Mouse (Mus musculus) midbrain, embryonic 16.5 days (tissue): Measurements from ENCODE around the gene Rassf8. TPM values are rescaled to one million over a fixed set of nuclear protein-coding genes. Genes with fewer than 3 reads are reported as not detected.

Experiments
- ATAC-seq: fragments of 200-750 bp; cut with Nextera tagmentation; 2 replicates; pipeline ENCODE4 v1.8.0; 2017; ENCODE audit warnings: moderate TSS enrichment
- H3K27ac ChIP-seq: fragments of 300-500 bp; sonication (generic); 2 replicates; pipeline ENCODE4 v1.5.1; 2014; ENCODE audit warnings: mild to moderate bottlenecking, low read length, mixed read lengths
- H3K27me3 ChIP-seq: fragments of 300-500 bp; sonication (generic); 2 replicates; pipeline ENCODE4 v1.6.1; 2014; ENCODE audit warnings: low read depth, low read length, mixed read lengths; ENCODE audit not compliant: control insufficient read depth, insufficient read depth
- H3K36me3 ChIP-seq: fragments of 300-500 bp; sonication (generic); 2 replicates; pipeline ENCODE4 v1.6.1; 2014; ENCODE audit warnings: mild to moderate bottlenecking, low read length, moderate library complexity, mixed read lengths; ENCODE audit not compliant: control insufficient read depth, insufficient read depth
- H3K4me1 ChIP-seq: fragments of 300-500 bp; sonication (generic); 2 replicates; pipeline ENCODE4 v1.6.1; 2014; ENCODE audit warnings: mild to moderate bottlenecking, low read length, mixed read lengths; ENCODE audit not compliant: control insufficient read depth, insufficient read depth
- H3K4me2 ChIP-seq: fragments of 300-500 bp; sonication (generic); 2 replicates; pipeline ENCODE4 v1.6.1; 2014; ENCODE audit warnings: mild to moderate bottlenecking, low read length, mixed read lengths
- H3K4me3 ChIP-seq: fragments of 300-500 bp; sonication (generic); 2 replicates; pipeline ENCODE4 v1.5.1; 2014; ENCODE audit warnings: low read depth, mild to moderate bottlenecking, low read length, moderate library complexity, mixed read lengths
- H3K9ac ChIP-seq: fragments of 300-500 bp; sonication (generic); 2 replicates; pipeline ENCODE4 v1.6.1; 2014; ENCODE audit warnings: low read depth, low read length, mixed read lengths
- H3K9me3 ChIP-seq: fragments of 300-500 bp; sonication (generic); replicated peaks from 2 replicates; pipeline ENCODE4 v1.6.1; 2014; ENCODE audit warnings: mild to moderate bottlenecking, low read length, mixed read lengths; ENCODE audit not compliant: control insufficient read depth, poor library complexity, severe bottlenecking
- WGBS: fragments of 180-500 bp; shearing (Covaris S2); extraction: QIAGEN DNeasy Blood & Tissue Kit; methylation state at CpG from one replicate; pipeline ENCODE4 v1.1.7; 2014; 5-methylcytosine and 5-hydroxymethylcytosine counted together
- polyA plus RNA-seq: library from polyadenylated mRNA; unstranded; fragments of >200 nt; fragmentation: Nextera tagmentation; extraction: Ambion mirVana; gene quantifications from 2 replicates; pipeline ENCODE4 v1.2.1, GENCODE M21; 2015

Gene Rassf8
- polyA plus RNA-seq, 1 experiment from 2014 or later: 6.0 TPM

DNA sequence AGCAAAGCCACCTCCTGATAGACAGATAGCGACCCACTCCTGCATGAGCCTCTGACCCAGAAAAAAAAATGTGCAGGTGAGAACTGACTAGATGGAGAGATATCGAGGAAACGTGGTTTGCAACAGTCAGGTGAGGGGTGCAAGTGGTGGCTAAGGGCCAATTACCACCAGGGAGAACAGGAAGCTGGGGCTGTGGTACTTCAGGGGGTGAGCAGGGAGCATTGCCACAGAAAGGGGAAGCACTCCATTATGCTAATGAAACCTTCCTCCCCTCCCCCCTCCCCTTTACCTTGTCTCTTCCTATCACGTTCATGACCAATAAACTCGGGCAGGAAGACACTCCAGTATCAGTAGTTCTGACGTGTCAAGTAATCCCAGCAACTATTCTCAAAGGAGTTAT is 88.8 kb downstream of the Rassf8 start:
- no peaks in the 10 kb centered on the region for H3K27me3 ChIP-seq
- H3K4me2 ChIP-seq: no peak overlapping the region
- no peak overlapping the region for H3K27ac ChIP-seq
- no peak overlapping the region for H3K4me3 ChIP-seq
- no peak for ATAC-seq
- WGBS: 48% methylated on average over 6 of the region's 6 CpGs
- H3K4me1 ChIP-seq: no peaks in the 10 kb centered on the region
- H3K9ac ChIP-seq: no peak overlapping the region
- no peaks in the 10 kb centered on the region for H3K9me3 ChIP-seq
- no peaks in the 10 kb centered on the region for H3K36me3 ChIP-seq

GRCm38 (mm10) chr6:145845611-145846010 is 99.1 kb downstream of the Rassf8 start:
- Histone ChIP-seq H3K27me3 (no peaks in the 10 kb centered on the region), H3K36me3 (no peaks in the 10 kb centered on the region), H3K9ac (no peak overlapping the region), H3K9me3 (no peaks in the 10 kb centered on the region), H3K27ac (no peak overlapping the region), H3K4me1 (no peaks in the 10 kb centered on the region), H3K4me2 (no peak overlapping the region), H3K4me3 (no peak overlapping the region)
- WGBS: 71% methylated on average over 5 of the region's 5 CpGs
- no peak for ATAC-seq

- Histone ChIP-seq H3K4me3 (no peak overlapping the region), H3K4me2 (no peak overlapping the region), H3K4me1 (no peaks in the 10 kb centered on the region), H3K9me3 (no peaks in the 10 kb centered on the region), H3K27me3 (no peaks in the 10 kb centered on the region), H3K36me3 (no peaks in the 10 kb centered on the region), H3K27ac (no peak overlapping the region), H3K9ac (no peak overlapping the region)
- no peak for ATAC-seq
- 90% methylated on average over 1 of the region's 1 CpGs for WGBS
Measured at GRCm38 (mm10) chr6:145846076-145846475, 99.5 kb downstream of the Rassf8 start.

DNA sequence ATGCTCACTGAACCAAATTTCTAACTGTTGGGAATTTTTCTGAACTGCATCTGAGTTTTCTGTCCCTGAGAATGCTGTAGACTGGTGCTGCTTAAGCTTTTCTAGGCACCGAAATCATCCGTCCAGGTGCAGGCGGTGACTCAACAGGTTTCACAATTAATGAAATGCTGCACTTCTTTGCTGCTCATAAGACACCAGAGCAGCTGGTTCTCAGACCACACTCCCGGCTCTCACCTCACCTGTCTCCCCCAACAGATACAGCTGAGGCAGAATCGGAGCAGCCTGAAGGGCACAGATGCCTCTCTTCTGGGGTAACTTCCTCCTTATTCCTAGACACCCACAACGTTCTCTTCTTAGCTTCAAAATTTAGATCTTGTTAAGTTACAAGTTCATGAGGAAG is 100.4 kb downstream of the Rassf8 start:
- no peak overlapping the region for H3K27ac ChIP-seq
- H3K4me2 ChIP-seq: no peak overlapping the region
- no peaks in the 10 kb centered on the region for H3K36me3 ChIP-seq
- no peak overlapping the region for H3K9ac ChIP-seq
- H3K4me1 ChIP-seq: no peaks in the 10 kb centered on the region
- ATAC-seq: no peak
- 91% methylated on average over 6 of the region's 6 CpGs for WGBS
- no peak overlapping the region for H3K4me3 ChIP-seq
- H3K27me3 ChIP-seq: no peaks in the 10 kb centered on the region
- H3K9me3 ChIP-seq: no peaks in the 10 kb centered on the region

GRCm38 (mm10) chr6:145847661-145848060 is 101.1 kb downstream of the Rassf8 start:
- H3K9me3 ChIP-seq: no peaks in the 10 kb centered on the region
- H3K27ac ChIP-seq: no peak overlapping the region
- H3K4me3 ChIP-seq: no peak overlapping the region
- no peak overlapping the region for H3K4me2 ChIP-seq
- no peaks in the 10 kb centered on the region for H3K27me3 ChIP-seq
- no peaks in the 10 kb centered on the region for H3K4me1 ChIP-seq
- H3K9ac ChIP-seq: no peak overlapping the region
- no peaks in the 10 kb centered on the region for H3K36me3 ChIP-seq
- 91% methylated on average over 8 of the region's 8 CpGs for WGBS
- ATAC-seq: no peak

GRCm38 (mm10) chr6:145850789-145851188 is 104.2 kb downstream of the Rassf8 start:
- no peak for ATAC-seq
- WGBS: 72% methylated on average over 2 of the region's 2 CpGs
- H3K27ac ChIP-seq: no peak overlapping the region

GRCm38 (mm10) chr6:145851956-145852355 is 105.4 kb downstream of the Rassf8 start:
- Histone ChIP-seq H3K27ac (no peak overlapping the region), H3K36me3 (no peaks in the 10 kb centered on the region), H3K4me2 (no peak overlapping the region), H3K9ac (no peak overlapping the region), H3K9me3 (no peaks in the 10 kb centered on the region), H3K4me1 (peaks cover 15% of the 10 kb centered on the region), H3K27me3 (no peaks in the 10 kb centered on the region), H3K4me3 (no peak overlapping the region)
- ATAC-seq: no peak
- 87% methylated on average over 11 of the region's 11 CpGs for WGBS

More at GRCm38 (mm10) chr6:145850789-145851188, 104.2 kb downstream of the Rassf8 start:
- Histone ChIP-seq H3K4me1 (peaks cover 9% of the 10 kb centered on the region), H3K27me3 (no peaks in the 10 kb centered on the region), H3K36me3 (no peaks in the 10 kb centered on the region), H3K9me3 (no peaks in the 10 kb centered on the region), H3K4me2 (no peak overlapping the region), H3K9ac (no peak overlapping the region), H3K4me3 (no peak overlapping the region)

- 88% methylated on average over 7 of the region's 7 CpGs for WGBS
- H3K27me3 ChIP-seq: 0 out of 2 replicates have a peak, but pooled peaks cover 4% of the 10 kb centered on the region
- no peaks in the 10 kb centered on the region for H3K36me3 ChIP-seq
- no peaks in the 10 kb centered on the region for H3K9me3 ChIP-seq
- no peak for ATAC-seq
- H3K27ac ChIP-seq: no peak overlapping the region
- H3K4me3 ChIP-seq: no peak overlapping the region
- no peak overlapping the region for H3K4me2 ChIP-seq
- peaks cover 15% of the 10 kb centered on the region for H3K4me1 ChIP-seq
- no peak overlapping the region for H3K9ac ChIP-seq
Measured at GRCm38 (mm10) chr6:145852708-145853107, 106.2 kb downstream of the Rassf8 start.

- no peak overlapping the region for H3K4me3 ChIP-seq
- WGBS: 90% methylated on average over 10 of the region's 10 CpGs
- peaks cover 15% of the 10 kb centered on the region for H3K4me1 ChIP-seq
- no peak overlapping the region for H3K4me2 ChIP-seq
- H3K9ac ChIP-seq: no peak overlapping the region
- no peaks in the 10 kb centered on the region for H3K36me3 ChIP-seq
- ATAC-seq: no peak
- no peak overlapping the region for H3K27ac ChIP-seq
- peaks cover 4% of the 10 kb centered on the region; the same call in 1 of the 2 replicates for H3K27me3 ChIP-seq
- no peaks in the 10 kb centered on the region for H3K9me3 ChIP-seq
Measured at GRCm38 (mm10) chr6:145853356-145854079, 107.0 kb downstream of the Rassf8 start.
